Mouse (Mus musculus) ES-Bruce4 (cell line): Measurements from ENCODE around the gene Ctsj.

Source experiments
- CTCF ChIP-seq: IDR thresholded peaks from one replicate; pipeline ENCODE4 v1.8.1; 2011; ENCODE audit warnings: low read depth, low read length
- EP300 ChIP-seq: IDR thresholded peaks from 2 replicates; pipeline ENCODE4 v1.6.1; 2011; ENCODE audit warnings: low read depth, low read length; ENCODE audit not compliant: insufficient read depth
- POLR2A ChIP-seq: IDR thresholded peaks from one replicate; pipeline ENCODE4 v1.8.1; 2011; ENCODE audit warnings: low read length; ENCODE audit not compliant: insufficient read depth

- no peak for TF ChIP-seq CTCF
- TF ChIP-seq POLR2A = no peak
- TF ChIP-seq EP300 = no peak
Observed at GRCm38 (mm10) chr13:61005859-61006258, at the start of gene Ctsj.
